Mouse (Mus musculus) testis, adult 2 months (tissue): ENCODE measurements around the gene Ccdc90b.

Experiments
- CTCF ChIP-seq: fragments of 200-500 bp; IDR thresholded peaks from 2 replicates; pipeline ENCODE4 v1.5.1; 2012; ENCODE audit warnings: low read depth, mild to moderate bottlenecking, inconsistent platforms, low read length, moderate library complexity; ENCODE audit not compliant: control insufficient read depth, insufficient read depth, insufficient replicate concordance
- POLR2A ChIP-seq: fragments of 200-500 bp; IDR thresholded peaks from 2 replicates; pipeline ENCODE4 v1.6.1; 2012; ENCODE audit warnings: low read depth, mild to moderate bottlenecking, inconsistent platforms, low read length, moderate library complexity; ENCODE audit not compliant: control insufficient read depth

DNA sequence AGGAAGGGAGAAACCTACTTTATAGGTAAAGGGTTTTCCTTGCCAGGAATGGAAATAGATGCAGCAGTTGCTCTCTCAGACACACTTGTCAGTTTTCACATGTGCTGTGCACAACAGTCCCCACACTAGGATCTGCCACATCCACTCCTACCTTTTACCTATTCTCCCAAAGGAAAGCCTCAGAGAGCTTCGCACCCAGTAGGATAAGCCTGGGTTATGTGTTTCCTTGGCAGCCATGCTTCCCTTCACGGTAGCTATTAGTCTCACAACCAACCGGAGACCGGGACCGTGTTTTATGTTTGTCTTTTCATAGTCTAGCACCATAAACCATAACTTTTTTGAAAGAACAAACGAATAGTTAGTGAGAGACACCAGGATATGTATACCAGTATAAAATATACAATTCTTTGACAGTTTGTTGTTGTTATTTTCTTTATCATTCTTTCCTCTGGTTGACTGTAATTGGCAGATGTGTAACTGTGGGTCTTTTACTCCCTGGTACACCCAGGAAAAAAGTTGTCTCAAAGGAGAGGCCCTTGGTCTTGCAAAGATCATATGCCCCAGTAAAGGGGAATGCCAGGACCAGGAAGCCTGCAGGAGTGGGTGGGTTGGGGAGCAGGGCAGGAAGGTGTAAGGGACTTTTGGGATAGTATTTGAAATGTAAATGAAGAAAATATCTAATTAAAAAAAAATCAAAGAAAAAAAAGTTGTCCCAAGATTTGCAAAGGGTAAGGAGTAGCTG is 10.5 kb upstream of the Ccdc90b start:
- TF ChIP-seq POLR2A: no peak
- no peak for TF ChIP-seq CTCF
